In the genomic region with DNA sequence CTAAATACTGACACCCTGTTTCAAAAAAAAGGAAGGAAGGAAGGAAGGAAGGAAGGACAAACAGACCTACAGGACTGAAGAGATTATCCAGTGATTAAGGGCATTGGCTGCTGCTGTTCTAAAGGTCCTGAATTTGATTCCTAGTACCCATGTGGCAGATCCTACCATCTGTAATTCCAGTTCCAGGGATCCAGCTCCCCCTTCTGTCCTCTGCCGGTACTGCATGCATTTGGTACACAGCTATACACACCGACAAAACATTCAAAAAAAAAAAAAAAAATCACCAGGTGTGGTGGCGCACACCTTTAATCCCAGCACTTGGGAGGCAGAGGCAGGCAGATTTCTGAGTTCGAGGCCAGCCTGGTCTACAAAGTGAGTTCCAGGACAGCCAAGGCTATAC, we compare ENCODE assay signal across 8 mouse cellular contexts. TPM values are rescaled to one million over a fixed set of nuclear protein-coding genes. Genes with fewer than 3 reads are reported as not detected.
DNase-seq lines count a peak whose midpoint lies in the region; TF ChIP-seq lines count a peak whose summit lies in the region.

No protein-coding gene starts in this region.

- 86% methylated on average over 4 of the region's 4 CpGs for WGBS in thymus, adult 2 months

- H3K36me3 ChIP-seq in thymus, adult 2 months (ENCODE audit: control insufficient read depth, insufficient read depth, low read length), result peaks cover 21% of the 10 kb centered on the region

- H3K4me1 ChIP-seq in thymus, adult 2 months (replicated peaks; ENCODE audit: control insufficient read depth, insufficient read depth, low read length), result peaks cover 5% of the 10 kb centered on the region; the same call in 1 of the 2 replicates

- no peak for TF ChIP-seq POLR2A in thymus, adult 2 months (IDR thresholded peaks at IDR 0.05; ENCODE audit: control insufficient read depth, extremely low read depth, insufficient read depth, low read length, poor library complexity)

- no peak overlapping the region for H3K27ac ChIP-seq in thymus, adult 2 months (ENCODE audit: control insufficient read depth, insufficient read depth, low read length)

- no peak overlapping the region for H3K4me3 ChIP-seq in thymus, adult 2 months (ENCODE audit: control insufficient read depth, insufficient read depth, low read length)

- H3K27me3 ChIP-seq in thymus, adult 2 months (ENCODE audit: control insufficient read depth, insufficient read depth, low read length), result no peaks in the 10 kb centered on the region

- DNase-seq in gastrocnemius, postnatal 10 days, result peak; percentile 31
- DNase-seq in gastrocnemius, postnatal 14 days, result no peak
- peak; percentile 58 for DNase-seq in thymus, adult 2 months
- DNase-seq in thymus, adult 18-20 months, result no peak
- DNase-seq in embryo, embryonic 11 days, result peak; percentile 42
- peak; percentile 63 for DNase-seq in lung, postnatal 14 days
- DNase-seq in MN1 (ENCODE audit: low spot score), result no peak
- no peak for DNase-seq in gastrocnemius, adult 8-10 months (ENCODE audit: low spot score in 2 of 2)

- TF ChIP-seq CTCF in thymus, adult 2 months (IDR thresholded peaks at IDR 0.05; ENCODE audit: borderline replicate concordance, control insufficient read depth, extremely low read depth, insufficient read depth, low read length, poor library complexity), result no peak

- intact Hi-C loops in gastrocnemius, postnatal 14 days (cut with DNase I; ENCODE audit: low total_unique reads), result no loop called here

RNA-seq across cellular contexts. Expression of a gene that starts 45.8 kb away (rescaled TPM):
- 10 to 100 TPM; 18.4 to 25.0 TPM for total RNA-seq in gastrocnemius, postnatal 10 days (2021)
- total RNA-seq in gastrocnemius, postnatal 14 days (2021), result 10 to 100 TPM; 12.9 to 14.6 TPM
- polyA plus RNA-seq in thymus, adult 2 months (2012; rRNA removed), result 74.6 and 144 TPM in 2 replicates
- 10 to 100 TPM in 3 of 4 experiments, 1 to 10 TPM in 1; 6.0 to 13.1 (median 11.5) TPM for total RNA-seq in gastrocnemius, adult 8-10 months (2022)

Comparison
In these comparisons a context has a peak if more than half of its experiments do, and no peak if none do; other contexts are left out.
1. DNase-seq: peak in gastrocnemius, postnatal 10 days (single experiment), thymus, adult 2 months (single experiment), embryo, embryonic 11 days (single experiment) and lung, postnatal 14 days (single experiment); none in gastrocnemius, postnatal 14 days (single experiment), thymus, adult 18-20 months (0 of 2), MN1 (single experiment) and gastrocnemius, adult 8-10 months (0 of 2).